11 mouse cellular contexts compared by ENCODE assay signal in genomic region chr3:95629755-95630154, GRCm38 (mm10). TPM values are rescaled to one million over a fixed set of nuclear protein-coding genes. Genes with fewer than 3 reads are reported as not detected.
A peak's percentile ranks its signal among the peaks of the same experiment; 100 is the strongest.
DNase-seq lines count a peak whose midpoint lies in the region; ATAC-seq lines count a peak whose summit lies in the region.
"Had no signal": no experiment of that assay in that cellular context is flagged by ENCODE, and none has a peak within 500 bp of the region (broad histone marks: within the 10 kb centered on the region; RNA-seq: fewer than 3 reads in every experiment).

No protein-coding gene starts in this region.

- no peaks in the 10 kb centered on the region for H3K9me3 ChIP-seq in hindbrain, embryonic 16.5 days (ENCODE audit: control insufficient read depth, low read length)
- H3K9me3 ChIP-seq: embryonic facial prominence, embryonic 12.5 days; neural tube, embryonic 12.5 days had no signal

- no peaks in the 10 kb centered on the region for H3K27me3 ChIP-seq in hindbrain, embryonic 16.5 days (replicated peaks; ENCODE audit: control insufficient read depth, insufficient read depth, low read length)
- H3K27me3 ChIP-seq: embryonic facial prominence, embryonic 12.5 days; neural tube, embryonic 12.5 days had no signal

- H3K36me3 ChIP-seq in hindbrain, embryonic 16.5 days (ENCODE audit: control insufficient read depth, insufficient read depth, low read length): peaks cover 34% of the 10 kb centered on the region

- ATAC-seq in hindbrain, embryonic 16.5 days: no peak

- H3K9ac ChIP-seq in hindbrain, embryonic 16.5 days (ENCODE audit: low read depth, low read length): no peak overlapping the region; the same call in 1 of the 2 replicates
- H3K9ac ChIP-seq: embryonic facial prominence, embryonic 12.5 days; neural tube, embryonic 12.5 days had no signal

- H3K27ac ChIP-seq in hindbrain, embryonic 16.5 days (ENCODE audit: low read depth, low read length): no peak overlapping the region
- H3K27ac ChIP-seq: embryonic facial prominence, embryonic 12.5 days; neural tube, embryonic 12.5 days had no signal

- H3K4me1 ChIP-seq in hindbrain, embryonic 16.5 days (ENCODE audit: control insufficient read depth, insufficient read depth, low read depth, low read length): peaks cover 15% of the 10 kb centered on the region

- WGBS in hindbrain, embryonic 16.5 days: 67% methylated on average over 4 of the region's 4 CpGs

- H3K4me3 ChIP-seq in hindbrain, embryonic 16.5 days (ENCODE audit: low read length): no peak overlapping the region
- H3K4me3 ChIP-seq: embryonic facial prominence, embryonic 12.5 days; neural tube, embryonic 12.5 days had no signal

- no peak overlapping the region for H3K4me2 ChIP-seq in hindbrain, embryonic 16.5 days (ENCODE audit: low read length)
- H3K4me2 ChIP-seq: embryonic facial prominence, embryonic 12.5 days; heart, embryonic 11.5 days; neural tube, embryonic 12.5 days had no signal

- peak; percentile 87 for DNase-seq in right cerebral cortex, adult 18-20 months
- no peak for DNase-seq in right cerebral cortex, postnatal 4 days
- DNase-seq in cerebellum, adult 9-10 months: peak; percentile 74
- DNase-seq in left cerebral cortex, adult 11 months (ENCODE audit: low spot score): peak; percentile 67
- DNase-seq in urinary bladder, adult 2 months (ENCODE audit: low spot score): no peak
- DNase-seq in lung, postnatal 36 days: no peak
- DNase-seq: kidney, postnatal 36 days had no signal

RNA-seq across cellular contexts. Expression of gene Ensa, which starts 5.0 kb away (rescaled TPM):
- 31.6 and 45.7 TPM in 2 replicates for polyA plus RNA-seq in urinary bladder, adult 2 months (2012; rRNA removed)
- polyA plus RNA-seq in hindbrain, embryonic 16.5 days (2015; fragmentation: Nextera tagmentation; extraction: Ambion mirVana): 109 and 118 TPM in 2 replicates

RNA-seq across cellular contexts. Expression of gene Mcl1, which starts 28.8 kb away (rescaled TPM):
- polyA plus RNA-seq in urinary bladder, adult 2 months (2012; rRNA removed): 90.3 and 106 TPM in 2 replicates
- 20.2 and 39.4 TPM in 2 replicates for polyA plus RNA-seq in hindbrain, embryonic 16.5 days (2015; fragmentation: Nextera tagmentation; extraction: Ambion mirVana)

RNA-seq across cellular contexts. Expression of gene Golph3l, which starts 41.0 kb away (rescaled TPM):
- polyA plus RNA-seq in urinary bladder, adult 2 months (2012; rRNA removed): 26.8 and 29.3 TPM in 2 replicates
- polyA plus RNA-seq in hindbrain, embryonic 16.5 days (2015; fragmentation: Nextera tagmentation; extraction: Ambion mirVana): 25.6 and 28.2 TPM in 2 replicates

RNA-seq across cellular contexts. Expression of gene Adamtsl4, which starts 58.0 kb away (rescaled TPM):
- 52.4 and 58.8 TPM in 2 replicates for polyA plus RNA-seq in urinary bladder, adult 2 months (2012; rRNA removed)
- 1.4 and 2.4 TPM in 2 replicates for polyA plus RNA-seq in hindbrain, embryonic 16.5 days (2015; fragmentation: Nextera tagmentation; extraction: Ambion mirVana)

Comparison
In these comparisons a context has a peak if more than half of its experiments do, and no peak if none do; other contexts are left out.
1. DNase-seq: peak in right cerebral cortex, adult 18-20 months (single experiment), cerebellum, adult 9-10 months (single experiment) and left cerebral cortex, adult 11 months (single experiment); none in right cerebral cortex, postnatal 4 days (single experiment), urinary bladder, adult 2 months (single experiment) and lung, postnatal 36 days (single experiment).